Mouse (Mus musculus): Measurements from ENCODE around the gene Trappc3l. TPM values are rescaled to one million over a fixed set of nuclear protein-coding genes. Genes with fewer than 3 reads are reported as not detected.
A peak's percentile ranks its signal among the peaks of the same experiment; 100 is the strongest.

Gene Trappc3l
- total RNA-seq, 4 experiments from 2014 or later: not detected

GRCm38 (mm10) chr10:34095147-34095546 lies 57.8 kb downstream of the Trappc3l start:
- no peak for DNase-seq (ENCODE audit: low spot score in 2 of 2)

- peak in 1 of 2 experiments; percentile 12 for DNase-seq (ENCODE audit: low spot score in 2 of 2)
Observed at GRCm38 (mm10) chr10:34095964-34096363, 58.6 kb downstream of the Trappc3l start.

- peak; percentile 34 to 37 for DNase-seq (ENCODE audit: low spot score in 2 of 2)
Observed at GRCm38 (mm10) chr10:34096418-34096883, 59.1 kb downstream of the Trappc3l start, which contains the start of gene Calhm5. TSS of gene Calhm5 (minus strand) at chr10:34096519.

GRCm38 (mm10) chr10:34110863-34111465 lies 73.6 kb downstream of the Trappc3l start:
- no peak for DNase-seq (ENCODE audit: low spot score in 2 of 2)

GRCm38 (mm10) chr10:34111964-34112738 lies 74.8 kb downstream of the Trappc3l start:
- DNase-seq (ENCODE audit: low spot score in 2 of 2): no peak

GRCm38 (mm10) chr10:34117131-34117530 lies 79.7 kb downstream of the Trappc3l start:
- no peak for DNase-seq (ENCODE audit: low spot score in 2 of 2)

GRCm38 (mm10) chr10:34117770-34118169 lies 80.4 kb downstream of the Trappc3l start:
- DNase-seq (ENCODE audit: low spot score in 2 of 2): no peak

GRCm38 (mm10) chr10:34118421-34118820 lies 81.0 kb downstream of the Trappc3l start:
- no peak for DNase-seq (ENCODE audit: low spot score in 2 of 2)

- DNase-seq (ENCODE audit: low spot score in 2 of 2): peak in 1 of 2 experiments; percentile 26
Observed at GRCm38 (mm10) chr10:34127392-34128378, 90.3 kb downstream of the Trappc3l start, which contains the start of gene Calhm6. TSS of gene Calhm6 (minus strand) at chr10:34127984.

GRCm38 (mm10) chr10:34128391-34128790 lies 91.0 kb downstream of the Trappc3l start:
- DNase-seq (ENCODE audit: low spot score in 2 of 2): no peak

GRCm38 (mm10) chr10:34131356-34131755 lies 94.0 kb downstream of the Trappc3l start:
- no peak for DNase-seq (ENCODE audit: low spot score in 2 of 2)

- no peak for DNase-seq (ENCODE audit: low spot score in 2 of 2)
Observed at GRCm38 (mm10) chr10:34136432-34136831, 99.0 kb downstream of the Trappc3l start.

- DNase-seq (ENCODE audit: low spot score in 2 of 2): no peak
Observed at GRCm38 (mm10) chr10:34138027-34138426, 100.6 kb downstream of the Trappc3l start.

- no peak for DNase-seq (ENCODE audit: low spot score in 2 of 2)
Observed at GRCm38 (mm10) chr10:34139768-34140167, 102.4 kb downstream of the Trappc3l start.

GRCm38 (mm10) chr10:34141693-34142092 lies 104.3 kb downstream of the Trappc3l start:
- DNase-seq (ENCODE audit: low spot score in 2 of 2): no peak

GRCm38 (mm10) chr10:34149772-34150171 lies 112.4 kb downstream of the Trappc3l start:
- no peak for DNase-seq (ENCODE audit: low spot score in 2 of 2)

GRCm38 (mm10) chr10:34150454-34150853 lies 113.1 kb downstream of the Trappc3l start:
- DNase-seq (ENCODE audit: low spot score in 2 of 2): no peak

GRCm38 (mm10) chr10:34151827-34152226 lies 114.4 kb downstream of the Trappc3l start:
- DNase-seq (ENCODE audit: low spot score in 2 of 2): no peak

- DNase-seq (ENCODE audit: low spot score in 2 of 2): no peak
Observed at GRCm38 (mm10) chr10:34155796-34156554, 118.6 kb downstream of the Trappc3l start.
